9 mouse cellular contexts compared by ENCODE assay signal in the genomic region with DNA sequence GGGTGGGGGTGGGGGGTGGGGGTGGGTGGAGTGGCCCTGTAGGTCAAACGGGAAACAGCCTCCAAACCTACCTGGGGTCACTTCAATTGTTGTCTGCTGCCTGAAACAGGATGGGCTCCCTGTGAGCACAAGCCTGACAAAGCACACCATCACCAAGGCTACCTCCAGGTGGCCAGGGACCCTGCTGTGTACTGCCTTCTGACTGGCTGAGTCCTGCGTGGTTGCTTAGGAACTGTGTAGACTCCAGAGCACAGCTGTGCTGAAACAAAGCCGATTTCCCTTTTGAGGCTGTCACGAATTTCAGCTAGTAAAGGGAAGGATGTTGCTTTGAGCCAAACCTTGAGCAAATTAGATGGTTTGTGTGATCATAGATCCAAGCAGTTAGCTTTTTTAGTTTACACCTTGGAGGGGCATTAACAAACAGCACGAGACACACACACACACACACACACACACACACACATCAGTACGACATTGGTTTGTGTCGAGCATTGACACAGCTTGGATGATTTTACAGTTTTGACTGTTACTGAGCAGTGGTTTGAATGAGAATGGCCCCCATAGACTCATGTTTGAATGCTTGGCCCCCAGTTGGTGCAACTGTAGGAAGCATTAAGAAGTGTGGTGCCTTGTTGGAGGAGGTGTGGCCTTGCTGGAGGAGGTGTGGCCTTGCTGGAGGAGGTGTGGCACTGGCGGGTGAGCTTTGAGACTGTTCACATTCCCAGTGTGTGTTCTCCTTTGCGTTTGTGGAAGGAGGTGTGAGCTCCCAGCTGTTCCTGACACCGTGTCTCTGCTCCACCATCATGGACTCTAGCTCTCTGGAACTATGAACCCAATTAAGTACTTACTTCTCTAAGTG. TPM values are rescaled to one million over a fixed set of nuclear protein-coding genes. Genes with fewer than 3 reads are reported as not detected.
A peak's percentile ranks its signal among the peaks of the same experiment; 100 is the strongest.
DNase-seq lines count a peak whose midpoint lies in the region; ATAC-seq lines count a peak whose summit lies in the region.
"Had no signal": no experiment of that assay in that cellular context is flagged by ENCODE, and none has a peak within 500 bp of the region (broad histone marks: within the 10 kb centered on the region; RNA-seq: fewer than 3 reads in every experiment).

No protein-coding gene starts in this region.

- H3K9me3 ChIP-seq in heart, embryonic 11.5 days (replicated peaks; ENCODE audit: control insufficient read depth, low read length): no peaks in the 10 kb centered on the region
- H3K9me3 ChIP-seq in embryonic facial prominence, embryonic 10.5 days: no peaks in the 10 kb centered on the region
- H3K9me3 ChIP-seq in hindbrain, embryonic 15.5 days: no peaks in the 10 kb centered on the region
- no peaks in the 10 kb centered on the region for H3K9me3 ChIP-seq in limb, embryonic 12.5 days
- no peaks in the 10 kb centered on the region for H3K9me3 ChIP-seq in neural tube, embryonic 13.5 days

- no peak overlapping the region for H3K4me2 ChIP-seq in heart, embryonic 11.5 days
- H3K4me2 ChIP-seq in hindbrain, embryonic 15.5 days: peak overlapping the region; percentile 52
- peak overlapping the region; percentile 43 for H3K4me2 ChIP-seq in limb, embryonic 12.5 days
- H3K4me2 ChIP-seq in neural tube, embryonic 13.5 days: peak overlapping the region; percentile 53

- 13% methylated on average over 10 of the region's 10 CpGs for WGBS in heart, embryonic 11.5 days (ENCODE audit: insufficient replicate concordance)
- 5% methylated on average over 10 of the region's 10 CpGs for WGBS in embryonic facial prominence, embryonic 10.5 days
- WGBS in hindbrain, embryonic 15.5 days: 2% methylated on average over 10 of the region's 10 CpGs
- WGBS in limb, embryonic 12.5 days: 9% methylated on average over 10 of the region's 10 CpGs
- 1% methylated on average over 10 of the region's 10 CpGs for WGBS in neural tube, embryonic 13.5 days

- H3K36me3 ChIP-seq in heart, embryonic 11.5 days (ENCODE audit: control insufficient read depth, insufficient read depth, low read length): no peaks in the 10 kb centered on the region
- no peaks in the 10 kb centered on the region for H3K36me3 ChIP-seq in embryonic facial prominence, embryonic 10.5 days (replicated peaks)
- no peaks in the 10 kb centered on the region for H3K36me3 ChIP-seq in hindbrain, embryonic 15.5 days
- H3K36me3 ChIP-seq in limb, embryonic 12.5 days: no peaks in the 10 kb centered on the region
- no peaks in the 10 kb centered on the region for H3K36me3 ChIP-seq in neural tube, embryonic 13.5 days

- ATAC-seq in heart, embryonic 11.5 days (replicated peaks; ENCODE audit: insufficient number of reproducible peaks, low FRiP score, low TSS enrichment): 0 out of 2 replicates have a peak, but pooled peaks have one; percentile 52
- ATAC-seq in hindbrain, embryonic 15.5 days (ENCODE audit: low FRiP score, low read depth): peak; percentile 98
- peak; percentile 94 for ATAC-seq in limb, embryonic 12.5 days (ENCODE audit: insufficient number of reproducible peaks, insufficient read depth, low FRiP score, low TSS enrichment, low read depth)
- ATAC-seq in neural tube, embryonic 13.5 days (ENCODE audit: low read depth): peak; percentile 100

- peaks cover 19% of the 10 kb centered on the region for H3K4me1 ChIP-seq in heart, embryonic 11.5 days (ENCODE audit: control insufficient read depth, insufficient read depth, low read length)
- peaks cover 20% of the 10 kb centered on the region for H3K4me1 ChIP-seq in embryonic facial prominence, embryonic 10.5 days
- peaks cover 31% of the 10 kb centered on the region for H3K4me1 ChIP-seq in hindbrain, embryonic 15.5 days (replicated peaks)
- H3K4me1 ChIP-seq in limb, embryonic 12.5 days (replicated peaks): peaks cover 15% of the 10 kb centered on the region
- peaks cover 33% of the 10 kb centered on the region for H3K4me1 ChIP-seq in neural tube, embryonic 13.5 days (replicated peaks)

- H3K27ac ChIP-seq in heart, embryonic 11.5 days (ENCODE audit: low read depth, low read length): no peak overlapping the region
- H3K27ac ChIP-seq in embryonic facial prominence, embryonic 10.5 days (replicated peaks): peak overlapping the region; percentile 60
- peak overlapping the region; percentile 94 for H3K27ac ChIP-seq in hindbrain, embryonic 15.5 days (replicated peaks)
- no peak overlapping the region; the same call in 1 of the 2 replicates for H3K27ac ChIP-seq in limb, embryonic 12.5 days
- peak overlapping the region; percentile 96 for H3K27ac ChIP-seq in neural tube, embryonic 13.5 days (replicated peaks)
- H3K27ac ChIP-seq: macrophage had no signal

- no peak overlapping the region for H3K4me3 ChIP-seq in heart, embryonic 11.5 days (ENCODE audit: low read depth, low read length)
- peak overlapping the region; percentile 37 for H3K4me3 ChIP-seq in embryonic facial prominence, embryonic 10.5 days
- H3K4me3 ChIP-seq in hindbrain, embryonic 15.5 days: peak overlapping the region; percentile 19
- H3K4me3 ChIP-seq in limb, embryonic 12.5 days (replicated peaks): peak overlapping the region; percentile 18; the same call in 1 of the 2 replicates
- H3K4me3 ChIP-seq in neural tube, embryonic 13.5 days: peak overlapping the region; percentile 18

- intact Hi-C loops in heart, postnatal 25 days (cut with DNase I): no loop called here

- no peak for DNase-seq in heart, postnatal 25 days (ENCODE audit: low spot score)
- peak; percentile 68 for DNase-seq in embryonic facial prominence, embryonic 10.5 days (ENCODE audit: low spot score)
- DNase-seq in urinary bladder, adult 2 months (ENCODE audit: low spot score): no peak
- DNase-seq in cerebellum, adult 9-11 months: no peak

- no peak overlapping the region for H3K9ac ChIP-seq in heart, embryonic 11.5 days (ENCODE audit: low read depth, low read length)
- H3K9ac ChIP-seq in hindbrain, embryonic 15.5 days: 0 out of 2 replicates have a peak overlapping the region, but pooled peaks have one; percentile 13
- no peak overlapping the region for H3K9ac ChIP-seq in limb, embryonic 12.5 days (replicated peaks)
- peak overlapping the region; percentile 63 for H3K9ac ChIP-seq in neural tube, embryonic 13.5 days

- H3K27me3 ChIP-seq in heart, embryonic 11.5 days (ENCODE audit: control insufficient read depth, insufficient read depth, low read length): no peaks in the 10 kb centered on the region
- no peaks in the 10 kb centered on the region for H3K27me3 ChIP-seq in embryonic facial prominence, embryonic 10.5 days (replicated peaks; ENCODE audit: low read depth, poor library complexity, severe bottlenecking)
- H3K27me3 ChIP-seq in hindbrain, embryonic 15.5 days: no peaks in the 10 kb centered on the region
- no peaks in the 10 kb centered on the region for H3K27me3 ChIP-seq in limb, embryonic 12.5 days
- no peaks in the 10 kb centered on the region for H3K27me3 ChIP-seq in neural tube, embryonic 13.5 days

RNA-seq across cellular contexts. Expression of gene Erv3, which starts 11.8 kb away (rescaled TPM):
- not detected in 2 replicates for polyA plus RNA-seq in heart, embryonic 11.5 days (2014; fragmentation: Nextera tagmentation; extraction: Ambion mirVana)
- total RNA-seq in heart, postnatal 25 days (2021): not detected
- polyA plus RNA-seq in embryonic facial prominence, embryonic 10.5 days (2016; fragmentation: Nextera tagmentation; extraction: Ambion mirVana): not detected in 2 replicates
- polyA plus RNA-seq in hindbrain, embryonic 15.5 days (2015; fragmentation: Nextera tagmentation; extraction: Ambion mirVana): not detected in 2 replicates
- polyA plus RNA-seq in limb, embryonic 12.5 days (2016; fragmentation: Nextera tagmentation; extraction: Ambion mirVana): not detected in 2 replicates
- polyA plus RNA-seq in neural tube, embryonic 13.5 days (2015; fragmentation: Nextera tagmentation; extraction: Ambion mirVana): 0.07 TPM in 1 of 2 replicates, not detected in the other
- polyA plus RNA-seq in urinary bladder, adult 2 months (2012; rRNA removed): 0.33 and 0.37 TPM in 2 replicates
- polyA plus RNA-seq: macrophage had no signal

Comparison
In these comparisons a context has a peak if more than half of its experiments do, and no peak if none do; other contexts are left out.
1. H3K27ac ChIP-seq: peak in embryonic facial prominence, embryonic 10.5 days (single experiment), hindbrain, embryonic 15.5 days (single experiment) and neural tube, embryonic 13.5 days (single experiment); none in heart, embryonic 11.5 days (single experiment) and limb, embryonic 12.5 days (single experiment).
2. H3K9ac ChIP-seq: peak in hindbrain, embryonic 15.5 days (single experiment) and neural tube, embryonic 13.5 days (single experiment); none in heart, embryonic 11.5 days (single experiment) and limb, embryonic 12.5 days (single experiment).
3. Peak in every context shown above with its lines, with median percentiles within 50 percentile points of each other: ATAC-seq.